Mouse (Mus musculus) forebrain, embryonic 13.5 days (tissue): Measurements from ENCODE around the gene Gtpbp2. TPM values are rescaled to one million over a fixed set of nuclear protein-coding genes. Genes with fewer than 3 reads are reported as not detected.
A peak's percentile ranks its signal among the peaks of the same experiment; 100 is the strongest.

Source experiments
- ATAC-seq: fragments of 200-750 bp; cut with Nextera tagmentation; 2 replicates; pipeline ENCODE4 v1.8.0; 2017
- H3K27ac ChIP-seq: fragments of 300-500 bp; sonication (generic); 2 replicates; pipeline ENCODE4 v1.5.1; 2015; ENCODE audit warnings: inconsistent platforms, mild to moderate bottlenecking, moderate library complexity
- H3K27me3 ChIP-seq: fragments of 300-500 bp; sonication (generic); 2 replicates; pipeline ENCODE4 v1.6.1; 2015; ENCODE audit warnings: mild to moderate bottlenecking, inconsistent platforms
- H3K36me3 ChIP-seq: fragments of 300-500 bp; sonication (generic); 2 replicates; pipeline ENCODE4 v1.6.1; 2015; ENCODE audit warnings: mild to moderate bottlenecking, inconsistent platforms; ENCODE audit not compliant: poor library complexity, severe bottlenecking
- H3K4me1 ChIP-seq: fragments of 300-500 bp; sonication (generic); 2 replicates; pipeline ENCODE4 v1.6.1; 2015; ENCODE audit warnings: inconsistent platforms
- H3K4me2 ChIP-seq: fragments of 300-500 bp; sonication (generic); 2 replicates; pipeline ENCODE4 v1.6.1; 2015; ENCODE audit warnings: inconsistent platforms, mild to moderate bottlenecking, moderate library complexity
- H3K4me3 ChIP-seq: fragments of 300-500 bp; sonication (generic); 2 replicates; pipeline ENCODE4 v1.5.1; 2015; ENCODE audit warnings: mild to moderate bottlenecking, inconsistent platforms
- H3K9ac ChIP-seq: fragments of 300-500 bp; sonication (generic); 2 replicates; pipeline ENCODE4 v1.6.1; 2015; ENCODE audit warnings: mild to moderate bottlenecking, inconsistent platforms
- H3K9me3 ChIP-seq: fragments of 300-500 bp; sonication (generic); replicated peaks from 2 replicates; pipeline ENCODE4 v1.6.1; 2016; ENCODE audit warnings: inconsistent platforms
- WGBS: fragments of 180-500 bp; shearing (Covaris S2); methylation state at CpG from one replicate; pipeline ENCODE4 v1.1.7; 2015; 5-methylcytosine and 5-hydroxymethylcytosine counted together
- polyA plus RNA-seq: library from polyadenylated mRNA; unstranded; fragments of >200 nt; fragmentation: Nextera tagmentation; extraction: Ambion mirVana; gene quantifications from 2 replicates; pipeline ENCODE4 v1.2.1, GENCODE M21; 2015

The Gtpbp2 gene
- 38.3 and 43.1 TPM in 2 replicates for polyA plus RNA-seq

DNA sequence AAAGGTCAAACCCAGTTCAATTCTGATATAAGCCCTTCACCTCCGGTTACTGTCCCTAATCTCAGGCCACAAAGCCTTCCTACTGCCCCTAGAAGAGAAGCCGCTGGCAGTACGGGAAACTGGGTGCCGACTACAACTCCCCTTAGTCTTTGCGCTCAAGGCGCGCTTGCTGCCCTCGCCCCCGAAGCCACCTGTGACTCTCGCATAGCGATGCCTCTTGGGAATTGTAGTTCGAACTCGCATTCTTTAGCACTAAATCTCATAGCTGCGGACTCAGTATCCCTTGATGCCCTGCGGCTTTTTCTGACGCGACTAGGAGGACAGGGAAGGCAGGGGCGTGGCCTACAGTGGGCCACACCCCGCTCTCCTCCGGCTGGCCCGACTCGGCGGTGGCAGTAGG lies at the start of gene Gtpbp2:
Gene Gtpbp2 (plus strand): TSS at position 347 of the 400 bp plus-strand sequence.
- no peaks in the 10 kb centered on the region for H3K27me3 ChIP-seq
- H3K4me3 ChIP-seq = peak within 1 kb of the TSS; percentile 82
- H3K4me2 ChIP-seq = peak within 1 kb of the TSS; percentile 84
- peak within 1 kb of the TSS; percentile 73 for H3K27ac ChIP-seq
- 1% methylated on average over 23 of the region's 23 CpGs for WGBS
- peak within 1 kb of the TSS; percentile 87 for H3K9ac ChIP-seq
- peak; percentile 96 for ATAC-seq
- H3K36me3 ChIP-seq = peaks cover 26% of the 10 kb centered on the region
- peaks cover 30% of the 10 kb centered on the region for H3K4me1 ChIP-seq
- H3K9me3 ChIP-seq = no peaks in the 10 kb centered on the region

DNA sequence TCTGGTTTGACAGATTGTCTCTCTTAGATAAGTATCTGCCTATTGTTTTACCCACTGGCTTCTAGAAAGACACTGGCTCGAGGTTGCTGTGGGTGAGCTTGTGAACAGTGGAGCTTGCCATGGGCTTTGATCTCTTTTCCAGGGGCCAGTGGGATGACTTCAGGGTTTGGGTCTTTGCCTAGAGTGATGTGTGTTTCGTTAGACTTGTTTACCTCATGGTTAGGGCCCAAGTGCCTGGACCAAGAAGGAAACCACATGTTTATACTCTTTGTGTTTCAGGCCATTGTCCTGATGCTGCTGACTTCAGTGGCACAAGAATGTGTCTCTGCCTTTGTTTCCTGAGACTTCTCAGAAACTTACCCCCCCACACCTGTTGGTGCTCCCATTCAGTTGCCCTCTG lies 45.3 kb upstream of the Gtpbp2 start:
- no peaks in the 10 kb centered on the region for H3K27me3 ChIP-seq
- no peak overlapping the region for H3K27ac ChIP-seq
- H3K4me3 ChIP-seq = no peak overlapping the region
- no peak overlapping the region for H3K4me2 ChIP-seq
- H3K36me3 ChIP-seq = peaks cover 42% of the 10 kb centered on the region
- H3K9me3 ChIP-seq = no peaks in the 10 kb centered on the region
- peaks cover 11% of the 10 kb centered on the region for H3K4me1 ChIP-seq
- no peak overlapping the region for H3K9ac ChIP-seq
- WGBS = 71% methylated on average over 2 of the region's 2 CpGs
- ATAC-seq = no peak

DNA sequence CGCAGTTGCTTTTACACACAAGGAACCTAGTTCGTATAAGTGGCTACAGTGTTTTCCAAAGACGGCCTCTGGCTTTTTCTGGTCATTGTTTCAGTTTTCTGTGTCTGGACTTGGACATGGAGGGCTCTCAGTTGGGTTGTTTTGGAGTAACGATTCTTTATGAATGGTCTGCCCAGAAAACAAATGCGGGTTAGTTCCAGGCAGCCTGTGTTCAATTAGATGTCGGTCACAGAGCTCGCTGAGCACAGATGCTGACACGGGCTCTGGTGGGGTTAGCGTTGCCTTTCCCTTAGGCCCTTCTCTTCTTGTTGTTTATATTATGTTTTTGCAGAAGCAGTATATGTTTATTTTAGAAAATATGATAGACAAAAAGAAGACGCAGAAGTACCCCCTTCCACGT lies 44.7 kb upstream of the Gtpbp2 start:
- H3K36me3 ChIP-seq = peaks cover 43% of the 10 kb centered on the region
- 84% methylated on average over 11 of the region's 11 CpGs for WGBS
- H3K4me2 ChIP-seq = no peak overlapping the region
- ATAC-seq = no peak
- H3K4me3 ChIP-seq = no peak overlapping the region
- H3K9me3 ChIP-seq = no peaks in the 10 kb centered on the region
- no peak overlapping the region for H3K27ac ChIP-seq
- H3K9ac ChIP-seq = no peak overlapping the region
- peaks cover 11% of the 10 kb centered on the region for H3K4me1 ChIP-seq
- no peaks in the 10 kb centered on the region for H3K27me3 ChIP-seq

DNA sequence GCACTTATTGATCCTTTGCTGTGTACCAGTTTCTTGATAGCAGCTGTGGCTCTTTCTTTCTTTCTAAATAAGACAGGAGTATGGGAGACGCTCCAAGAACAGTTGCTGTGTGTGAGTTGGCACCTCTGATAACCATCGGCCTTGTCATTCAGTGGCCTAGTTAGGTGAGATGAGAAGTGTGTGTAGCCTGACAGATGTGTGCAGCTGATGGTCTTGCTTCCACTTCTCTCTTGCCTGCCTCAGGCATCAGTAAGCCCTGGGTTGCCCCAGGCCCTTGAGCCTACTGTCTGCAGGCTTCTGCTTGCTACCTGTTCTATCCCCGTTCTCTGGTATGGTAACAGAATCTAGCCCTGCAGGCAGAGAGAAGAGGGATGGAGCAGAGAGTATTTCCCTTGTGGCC lies 44.0 kb upstream of the Gtpbp2 start:
- WGBS = 93% methylated on average over 3 of the region's 3 CpGs
- no peak for ATAC-seq
- no peaks in the 10 kb centered on the region for H3K27me3 ChIP-seq
- H3K27ac ChIP-seq = no peak overlapping the region
- no peak overlapping the region for H3K4me2 ChIP-seq
- H3K9ac ChIP-seq = no peak overlapping the region
- H3K9me3 ChIP-seq = no peaks in the 10 kb centered on the region
- peaks cover 47% of the 10 kb centered on the region for H3K36me3 ChIP-seq
- H3K4me1 ChIP-seq = peaks cover 5% of the 10 kb centered on the region; the same call in 1 of the 2 replicates
- H3K4me3 ChIP-seq = no peak overlapping the region

DNA sequence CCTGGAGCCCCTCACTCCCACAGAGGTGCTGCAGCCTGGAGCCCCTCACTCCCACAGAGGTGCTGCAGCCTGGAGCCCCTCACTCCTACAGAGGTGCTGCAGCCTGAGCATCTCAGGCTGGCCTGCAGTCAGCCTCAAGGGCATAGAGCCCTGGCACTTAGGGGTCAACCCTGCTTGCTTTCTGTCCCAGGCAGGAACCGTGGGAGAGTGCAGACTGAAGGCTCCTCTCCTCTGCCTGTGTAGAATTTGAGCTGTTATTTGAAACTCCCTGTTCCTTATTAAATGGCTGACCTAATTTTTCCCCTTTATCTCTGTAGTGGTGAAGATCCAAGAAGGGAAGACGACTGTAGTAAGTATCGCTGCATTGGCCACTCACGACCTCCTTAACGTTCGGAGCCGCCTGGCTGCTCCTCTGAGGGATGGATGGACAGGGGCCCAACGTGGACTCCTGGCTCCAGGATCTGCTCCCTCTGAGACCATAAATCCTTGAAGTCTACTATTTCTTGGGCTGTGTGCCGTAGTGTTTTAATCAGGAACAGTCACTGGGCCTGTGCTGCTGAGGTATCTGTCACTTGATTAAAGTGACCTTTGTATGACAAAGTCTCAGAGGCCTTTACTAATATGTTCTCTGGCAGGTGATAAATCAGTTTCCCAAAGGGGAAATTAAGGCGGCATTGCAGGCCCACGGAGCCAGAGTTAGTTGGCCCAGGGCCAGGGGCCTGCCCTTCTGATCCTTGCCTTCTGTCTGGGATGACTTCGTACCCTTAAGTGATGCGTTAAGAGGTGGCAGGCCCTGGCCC lies 43.0 kb upstream of the Gtpbp2 start:
- ATAC-seq = no peak
- Histone ChIP-seq H3K27ac (no peak overlapping the region), H3K9ac (no peak overlapping the region), H3K4me2 (no peak overlapping the region), H3K9me3 (no peaks in the 10 kb centered on the region), H3K36me3 (peaks cover 56% of the 10 kb centered on the region), H3K4me1 (no peaks in the 10 kb centered on the region), H3K27me3 (no peaks in the 10 kb centered on the region), H3K4me3 (no peak overlapping the region)
- WGBS = 92% methylated on average over 13 of the region's 13 CpGs

DNA sequence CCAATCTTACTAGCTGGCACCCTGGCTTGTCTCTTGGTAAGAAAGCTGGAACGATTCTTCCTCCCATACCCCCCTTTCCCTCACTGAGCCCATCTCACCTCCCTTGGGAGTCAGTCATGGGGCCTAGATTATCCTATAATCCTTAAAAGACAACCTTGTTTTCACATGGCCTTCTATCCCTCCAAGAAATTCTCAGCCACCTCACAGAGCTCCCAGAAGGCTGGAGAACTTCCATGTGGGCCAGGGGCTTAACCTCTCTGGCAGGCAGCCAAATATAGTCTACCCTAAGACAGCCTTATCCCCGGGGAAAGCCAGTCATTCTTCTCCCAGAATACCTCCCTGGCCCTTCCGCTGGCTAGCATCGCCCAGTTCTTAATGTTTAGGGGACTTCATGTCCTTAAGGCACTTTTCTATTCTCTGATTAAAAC lies 42.4 kb upstream of the Gtpbp2 start:
- no peak overlapping the region for H3K4me2 ChIP-seq
- no peaks in the 10 kb centered on the region for H3K4me1 ChIP-seq
- H3K4me3 ChIP-seq = no peak overlapping the region
- H3K27ac ChIP-seq = no peak overlapping the region
- H3K36me3 ChIP-seq = peaks cover 60% of the 10 kb centered on the region
- no peaks in the 10 kb centered on the region for H3K9me3 ChIP-seq
- no peak for ATAC-seq
- WGBS = 74% methylated on average over 4 of the region's 4 CpGs
- no peak overlapping the region for H3K9ac ChIP-seq
- no peaks in the 10 kb centered on the region for H3K27me3 ChIP-seq

DNA sequence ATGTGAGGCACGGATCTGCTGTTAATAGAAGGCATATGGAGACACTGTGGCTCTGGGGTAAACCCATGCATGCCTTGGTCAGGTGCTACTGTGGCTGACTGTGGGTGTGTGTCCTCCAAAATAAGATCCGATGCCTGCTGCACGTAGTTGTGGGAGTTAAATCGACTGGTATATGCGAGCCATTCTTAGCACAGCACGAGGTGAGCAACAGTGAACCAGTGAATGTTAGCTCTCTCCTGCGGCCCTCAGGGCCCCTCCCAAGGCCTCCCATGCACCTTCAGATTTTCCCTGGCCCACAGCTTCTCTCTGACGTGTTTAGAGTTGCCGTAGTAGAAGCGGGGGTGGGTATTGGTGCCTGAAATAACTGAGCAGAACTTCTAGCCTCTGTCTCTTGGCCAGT lies 41.2 kb upstream of the Gtpbp2 start:
- ATAC-seq = no peak
- H3K27ac ChIP-seq = no peak overlapping the region
- no peaks in the 10 kb centered on the region for H3K27me3 ChIP-seq
- 91% methylated on average over 10 of the region's 10 CpGs for WGBS
- no peak overlapping the region for H3K4me3 ChIP-seq
- H3K9me3 ChIP-seq = no peaks in the 10 kb centered on the region
- H3K36me3 ChIP-seq = peaks cover 69% of the 10 kb centered on the region
- H3K4me1 ChIP-seq = no peaks in the 10 kb centered on the region
- no peak overlapping the region for H3K4me2 ChIP-seq
- H3K9ac ChIP-seq = no peak overlapping the region

DNA sequence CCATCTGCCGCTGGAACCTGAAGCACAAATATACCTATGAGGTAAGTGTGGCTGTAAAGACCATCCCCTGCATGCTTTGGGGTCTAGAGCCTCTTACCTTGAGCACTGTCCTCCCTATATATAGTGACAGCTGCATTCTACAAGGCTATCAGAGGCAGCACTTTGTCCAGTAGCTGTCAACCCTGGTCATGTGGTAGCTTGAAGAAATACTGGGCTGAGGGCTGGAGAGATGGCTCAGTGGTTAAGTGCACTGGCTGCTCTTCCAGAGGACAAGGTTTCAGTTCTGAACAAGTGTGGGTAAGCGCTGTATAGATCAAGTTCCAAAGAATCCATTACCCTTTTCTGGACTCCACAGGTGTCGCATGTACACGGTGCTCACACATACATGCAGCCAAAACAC lies 38.0 kb upstream of the Gtpbp2 start:
- Histone ChIP-seq H3K4me3 (no peak overlapping the region), H3K27me3 (no peaks in the 10 kb centered on the region), H3K9ac (no peak overlapping the region), H3K27ac (no peak overlapping the region), H3K36me3 (peaks cover 91% of the 10 kb centered on the region), H3K4me1 (no peaks in the 10 kb centered on the region), H3K9me3 (no peaks in the 10 kb centered on the region), H3K4me2 (no peak overlapping the region)
- 98% methylated on average over 4 of the region's 4 CpGs for WGBS
- ATAC-seq = no peak

DNA sequence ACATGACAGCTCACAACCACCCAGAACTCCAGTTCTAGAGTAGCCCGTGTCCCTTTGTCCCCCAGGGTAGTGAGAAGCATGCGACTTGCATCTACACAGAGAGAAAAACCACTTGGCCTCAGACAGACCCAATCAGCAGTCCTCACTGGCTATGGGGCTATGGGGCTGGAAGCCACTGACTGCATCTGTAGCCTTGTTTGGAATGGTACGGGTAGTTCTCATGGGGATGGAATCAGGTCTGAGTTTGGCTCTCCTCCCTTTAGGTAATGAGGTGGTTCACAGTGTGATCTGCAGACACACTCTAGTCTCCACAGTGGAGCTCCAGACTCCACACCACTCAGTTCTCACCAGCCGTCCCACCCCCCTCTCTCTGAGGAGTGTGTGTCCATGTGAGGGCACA lies 37.5 kb upstream of the Gtpbp2 start:
- ATAC-seq = no peak
- H3K36me3 ChIP-seq = peaks cover 91% of the 10 kb centered on the region
- no peaks in the 10 kb centered on the region for H3K4me1 ChIP-seq
- no peaks in the 10 kb centered on the region for H3K27me3 ChIP-seq
- no peak overlapping the region for H3K9ac ChIP-seq
- no peak overlapping the region for H3K4me3 ChIP-seq
- H3K9me3 ChIP-seq = no peaks in the 10 kb centered on the region
- WGBS = 94% methylated on average over 4 of the region's 4 CpGs
- no peak overlapping the region for H3K4me2 ChIP-seq
- H3K27ac ChIP-seq = no peak overlapping the region

DNA sequence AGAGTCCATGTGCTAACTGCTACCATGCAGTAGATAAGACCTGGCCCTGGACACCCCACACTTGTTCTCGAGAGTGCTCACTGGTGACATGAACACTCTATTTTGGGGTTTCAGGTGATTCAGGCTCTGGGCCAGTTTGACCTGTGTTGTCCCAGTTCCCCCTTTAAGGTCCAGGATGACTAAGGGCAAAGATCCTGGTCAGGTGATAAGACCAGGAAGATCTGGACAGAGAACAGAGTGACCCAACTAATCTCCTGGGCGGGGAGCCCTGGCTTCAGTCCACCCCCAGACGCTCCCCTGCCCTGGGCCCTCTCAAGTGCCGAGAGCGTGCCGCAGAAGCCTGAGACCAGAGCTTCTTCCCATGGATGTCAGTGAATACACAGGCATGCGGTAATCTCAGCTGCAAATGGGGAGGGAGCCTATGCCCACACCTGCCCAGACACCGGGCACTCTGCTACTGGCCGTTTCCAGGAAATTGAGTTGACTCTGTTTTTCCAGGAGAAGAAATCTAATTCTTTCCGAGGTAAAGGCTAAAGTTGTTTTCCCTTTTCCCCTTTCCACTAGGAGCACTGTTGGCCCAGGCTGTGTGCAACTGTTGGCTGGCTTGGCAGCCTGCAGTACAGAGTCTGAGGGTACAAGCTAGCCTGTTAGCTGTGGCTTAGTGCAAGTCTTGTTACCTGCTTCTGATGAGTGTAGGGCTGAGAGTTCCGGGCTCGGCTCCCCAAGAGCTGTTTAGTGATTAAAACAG lies 36.7 kb upstream of the Gtpbp2 start:
- H3K4me1 ChIP-seq = no peaks in the 10 kb centered on the region
- no peak for ATAC-seq
- H3K9me3 ChIP-seq = no peaks in the 10 kb centered on the region
- H3K4me3 ChIP-seq = no peak overlapping the region
- WGBS = 93% methylated on average over 12 of the region's 12 CpGs
- peaks cover 91% of the 10 kb centered on the region for H3K36me3 ChIP-seq
- no peak overlapping the region for H3K4me2 ChIP-seq
- H3K9ac ChIP-seq = no peak overlapping the region
- no peak overlapping the region for H3K27ac ChIP-seq
- no peaks in the 10 kb centered on the region for H3K27me3 ChIP-seq

DNA sequence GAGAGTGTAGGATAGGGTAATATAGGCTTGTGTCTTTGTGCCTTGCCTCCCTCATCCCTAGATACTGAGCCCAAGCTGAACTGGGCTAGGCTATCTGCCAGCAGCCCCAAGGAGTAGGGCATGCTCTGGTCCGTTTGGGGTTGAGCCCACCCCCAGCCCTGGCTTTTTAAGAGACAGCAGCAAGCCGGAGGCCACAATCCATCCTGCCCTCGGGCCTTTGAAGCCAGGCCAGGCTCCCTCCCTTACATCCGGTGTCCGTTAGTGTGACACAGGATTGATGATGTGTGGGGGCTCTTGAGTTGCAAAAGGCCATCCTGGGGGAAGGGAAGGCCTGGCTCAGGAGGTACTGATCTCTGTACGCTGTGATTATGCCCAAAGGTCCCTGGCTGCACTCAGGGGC lies 34.2 kb upstream of the Gtpbp2 start:
- Histone ChIP-seq H3K27ac (no peak overlapping the region), H3K36me3 (peaks cover 89% of the 10 kb centered on the region), H3K4me2 (no peak overlapping the region), H3K4me1 (no peaks in the 10 kb centered on the region), H3K9me3 (no peaks in the 10 kb centered on the region), H3K27me3 (no peaks in the 10 kb centered on the region), H3K4me3 (no peak overlapping the region), H3K9ac (no peak overlapping the region)
- ATAC-seq = no peak
- WGBS = 89% methylated on average over 6 of the region's 6 CpGs

DNA sequence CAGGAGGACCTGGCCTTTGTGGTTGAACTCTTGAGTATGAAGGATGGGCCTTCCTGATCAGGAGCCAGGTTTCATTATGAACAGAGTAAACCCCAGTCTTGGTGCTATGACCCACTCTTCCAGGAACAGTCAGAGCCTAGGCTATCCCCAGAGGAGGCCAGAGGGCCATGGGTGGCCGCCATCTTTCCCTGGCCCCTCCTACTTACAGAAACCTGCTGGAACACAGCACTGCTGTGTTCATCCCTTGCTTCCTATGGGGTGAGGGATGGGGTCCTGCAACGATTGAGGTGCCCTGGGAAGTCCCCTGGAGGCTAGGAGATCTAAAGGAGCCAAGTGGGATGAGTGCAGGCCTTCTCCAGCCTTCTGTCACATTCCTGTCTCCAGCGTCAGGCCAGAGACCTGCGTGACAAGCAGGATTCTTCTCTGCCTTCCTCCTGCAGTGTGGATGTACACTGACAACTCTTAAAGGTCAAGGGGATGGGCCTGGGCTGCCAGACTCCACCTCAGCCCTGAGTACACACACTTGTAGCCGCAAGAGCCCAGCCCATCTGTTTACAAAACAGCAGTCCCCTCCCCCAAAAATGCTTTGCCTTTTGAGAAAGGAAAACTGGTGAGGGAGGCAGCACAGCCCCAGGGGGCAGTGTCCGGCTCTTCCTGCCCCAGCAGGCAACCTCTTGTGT lies 32.9 kb upstream of the Gtpbp2 start:
- peaks cover 75% of the 10 kb centered on the region for H3K36me3 ChIP-seq
- H3K4me1 ChIP-seq = no peaks in the 10 kb centered on the region
- ATAC-seq = no peak
- no peaks in the 10 kb centered on the region for H3K9me3 ChIP-seq
- no peak overlapping the region for H3K4me3 ChIP-seq
- H3K9ac ChIP-seq = no peak overlapping the region
- H3K27me3 ChIP-seq = no peaks in the 10 kb centered on the region
- 79% methylated on average over 6 of the region's 6 CpGs for WGBS
- no peak overlapping the region for H3K4me2 ChIP-seq
- H3K27ac ChIP-seq = no peak overlapping the region
